Mouse (Mus musculus) liver, embryonic 16.5 days (tissue): ENCODE data around the gene Fam43a. TPM values are rescaled to one million over a fixed set of nuclear protein-coding genes. Genes with fewer than 3 reads are reported as not detected.

Experiments
- ATAC-seq: fragments of 200-750 bp; cut with Nextera tagmentation; 2 replicates; pipeline ENCODE4 v1.8.0; 2017; ENCODE audit warnings: low read depth, mild to moderate bottlenecking, moderate number of reproducible peaks, moderate library complexity
- H3K27ac ChIP-seq: fragments of 300-500 bp; sonication (generic); 2 replicates; pipeline ENCODE4 v1.5.1; 2014; ENCODE audit warnings: mild to moderate bottlenecking, low read length
- H3K27me3 ChIP-seq: fragments of 300-500 bp; sonication (generic); 2 replicates; pipeline ENCODE4 v1.6.1; 2014; ENCODE audit warnings: low read depth, low read length, mixed read lengths; ENCODE audit not compliant: control insufficient read depth, insufficient read depth
- H3K36me3 ChIP-seq: fragments of 300-500 bp; sonication (generic); 2 replicates; pipeline ENCODE4 v1.6.1; 2014; ENCODE audit warnings: mild to moderate bottlenecking; ENCODE audit not compliant: control insufficient read depth, insufficient read depth
- H3K4me1 ChIP-seq: fragments of 300-500 bp; sonication (generic); 2 replicates; pipeline ENCODE4 v1.6.1; 2014; ENCODE audit warnings: low read depth, low read length, mixed read lengths; ENCODE audit not compliant: control insufficient read depth
- H3K4me2 ChIP-seq: fragments of 300-500 bp; sonication (generic); 2 replicates; pipeline ENCODE4 v1.6.1; 2014; ENCODE audit warnings: low read depth, low read length, mixed read lengths
- H3K4me3 ChIP-seq: fragments of 300-500 bp; sonication (generic); 2 replicates; pipeline ENCODE4 v1.5.1; 2014; ENCODE audit warnings: low read depth, mild to moderate bottlenecking, low read length
- H3K9ac ChIP-seq: fragments of 300-500 bp; sonication (generic); 2 replicates; pipeline ENCODE4 v1.6.1; 2014; ENCODE audit warnings: low read depth, low read length
- H3K9me3 ChIP-seq: fragments of 300-500 bp; sonication (generic); replicated peaks from 2 replicates; pipeline ENCODE4 v1.6.1; 2016; ENCODE audit warnings: low read length; ENCODE audit not compliant: control insufficient read depth
- WGBS: fragments of 180-500 bp; shearing (Covaris S2); extraction: QIAGEN DNeasy Blood & Tissue Kit; methylation state at CpG from one replicate; pipeline ENCODE4 v1.1.7; 2014; ENCODE audit not compliant: insufficient replicate concordance; 5-methylcytosine and 5-hydroxymethylcytosine counted together
- polyA plus RNA-seq: library from polyadenylated mRNA; unstranded; fragments of >200 nt; fragmentation: Nextera tagmentation; extraction: Ambion mirVana; gene quantifications from 2 replicates; pipeline ENCODE4 v1.2.1, GENCODE M21; 2015

The Fam43a gene
- polyA plus RNA-seq, 1 experiment from 2014 or later = 7.1 TPM

- H3K9ac ChIP-seq = no peak overlapping the region
- no peak overlapping the region for H3K27ac ChIP-seq
- H3K4me2 ChIP-seq = no peak overlapping the region
- H3K36me3 ChIP-seq = no peaks in the 10 kb centered on the region; the same call in 1 of the 2 replicates
- ATAC-seq = no peak
- no peaks in the 10 kb centered on the region for H3K27me3 ChIP-seq
- 32% methylated on average over 7 of the region's 7 CpGs for WGBS
- H3K4me1 ChIP-seq = peaks cover 14% of the 10 kb centered on the region
- H3K4me3 ChIP-seq = no peak overlapping the region
- no peaks in the 10 kb centered on the region for H3K9me3 ChIP-seq
These were observed 9.0 kb upstream of the Fam43a start for GRCm38 (mm10) chr16:30590264-30591209.

GRCm38 (mm10) chr16:30591990-30592389 lies 7.5 kb upstream of the Fam43a start:
- no peak overlapping the region for H3K4me3 ChIP-seq
- H3K9ac ChIP-seq = no peak overlapping the region
- no peak overlapping the region for H3K4me2 ChIP-seq
- no peak overlapping the region for H3K27ac ChIP-seq
- ATAC-seq = no peak
- H3K36me3 ChIP-seq = no peaks in the 10 kb centered on the region
- no peaks in the 10 kb centered on the region for H3K9me3 ChIP-seq
- H3K4me1 ChIP-seq = peaks cover 5% of the 10 kb centered on the region
- 37% methylated on average over 3 of the region's 3 CpGs for WGBS
- no peaks in the 10 kb centered on the region for H3K27me3 ChIP-seq

GRCm38 (mm10) chr16:30595356-30595755 lies 4.2 kb upstream of the Fam43a start:
- H3K27ac ChIP-seq = no peak overlapping the region
- peaks cover 12% of the 10 kb centered on the region for H3K27me3 ChIP-seq
- peaks cover 3% of the 10 kb centered on the region; the same call in 1 of the 2 replicates for H3K4me1 ChIP-seq
- no peak overlapping the region for H3K4me3 ChIP-seq
- ATAC-seq = no peak
- H3K9me3 ChIP-seq = no peaks in the 10 kb centered on the region
- no peak overlapping the region for H3K9ac ChIP-seq
- H3K36me3 ChIP-seq = no peaks in the 10 kb centered on the region
- 23% methylated on average over 3 of the region's 3 CpGs for WGBS
- H3K4me2 ChIP-seq = no peak overlapping the region

- no peaks in the 10 kb centered on the region for H3K9me3 ChIP-seq
- H3K4me1 ChIP-seq = peaks cover 5% of the 10 kb centered on the region; the same call in 1 of the 2 replicates
- 39% methylated on average over 14 of the region's 14 CpGs for WGBS
- no peak overlapping the region for H3K4me3 ChIP-seq
- ATAC-seq = no peak
- peaks cover 19% of the 10 kb centered on the region for H3K27me3 ChIP-seq
- no peak overlapping the region for H3K27ac ChIP-seq
- H3K4me2 ChIP-seq = no peak overlapping the region
- H3K36me3 ChIP-seq = no peaks in the 10 kb centered on the region
- no peak overlapping the region for H3K9ac ChIP-seq
These were observed 3.5 kb upstream of the Fam43a start for GRCm38 (mm10) chr16:30595835-30596557.

GRCm38 (mm10) chr16:30596959-30597681 lies 2.4 kb upstream of the Fam43a start:
- Histone ChIP-seq H3K36me3 (no peaks in the 10 kb centered on the region), H3K4me1 (peaks cover 16% of the 10 kb centered on the region), H3K4me2 (peak overlapping the region; percentile 53), H3K9ac (no peak overlapping the region; the same call in 1 of the 2 replicates), H3K27me3 (peaks cover 30% of the 10 kb centered on the region), H3K27ac (no peak overlapping the region), H3K4me3 (peak overlapping the region; percentile 39), H3K9me3 (no peaks in the 10 kb centered on the region)
- no peak for ATAC-seq
- WGBS = 9% methylated on average over 16 of the region's 16 CpGs

GRCm38 (mm10) chr16:30600431-30601045 lies 1.0 kb downstream of the Fam43a start:
- Histone ChIP-seq H3K4me3 (peak overlapping the region; percentile 66), H3K4me1 (peaks cover 19% of the 10 kb centered on the region), H3K4me2 (peak overlapping the region; percentile 68), H3K9me3 (no peaks in the 10 kb centered on the region), H3K9ac (peak overlapping the region; percentile 46), H3K27ac (0 out of 2 replicates have a peak overlapping the region, but pooled peaks have one; percentile 10), H3K36me3 (no peaks in the 10 kb centered on the region), H3K27me3 (peaks cover 33% of the 10 kb centered on the region)
- under 1% methylated on average over 53 of the region's 53 CpGs for WGBS
- ATAC-seq = no peak

GRCm38 (mm10) chr16:30601046-30601832 lies 1.7 kb downstream of the Fam43a start:
- Histone ChIP-seq H3K27me3 (peaks cover 33% of the 10 kb centered on the region), H3K4me1 (peaks cover 19% of the 10 kb centered on the region), H3K27ac (peak overlapping the region; percentile 49), H3K4me2 (peak overlapping the region; percentile 68), H3K9ac (peak overlapping the region; percentile 46), H3K4me3 (peak overlapping the region; percentile 66), H3K36me3 (no peaks in the 10 kb centered on the region), H3K9me3 (no peaks in the 10 kb centered on the region)
- ATAC-seq = no peak
- WGBS = 5% methylated on average over 42 of the region's 42 CpGs

GRCm38 (mm10) chr16:30601946-30602345 lies 2.4 kb downstream of the Fam43a start:
- Histone ChIP-seq H3K27ac (peak overlapping the region; percentile 49), H3K4me3 (peak overlapping the region; percentile 66), H3K9ac (no peak overlapping the region)

More at GRCm38 (mm10) chr16:30601946-30602345, 2.4 kb downstream of the Fam43a start:
- ATAC-seq = no peak
- 14% methylated on average over 7 of the region's 7 CpGs for WGBS
- Histone ChIP-seq H3K27me3 (peaks cover 33% of the 10 kb centered on the region), H3K4me1 (peaks cover 19% of the 10 kb centered on the region), H3K9me3 (no peaks in the 10 kb centered on the region), H3K4me2 (peak overlapping the region; percentile 68), H3K36me3 (no peaks in the 10 kb centered on the region)
